Mouse (Mus musculus): ENCODE data around the gene Serinc1.

DNA sequence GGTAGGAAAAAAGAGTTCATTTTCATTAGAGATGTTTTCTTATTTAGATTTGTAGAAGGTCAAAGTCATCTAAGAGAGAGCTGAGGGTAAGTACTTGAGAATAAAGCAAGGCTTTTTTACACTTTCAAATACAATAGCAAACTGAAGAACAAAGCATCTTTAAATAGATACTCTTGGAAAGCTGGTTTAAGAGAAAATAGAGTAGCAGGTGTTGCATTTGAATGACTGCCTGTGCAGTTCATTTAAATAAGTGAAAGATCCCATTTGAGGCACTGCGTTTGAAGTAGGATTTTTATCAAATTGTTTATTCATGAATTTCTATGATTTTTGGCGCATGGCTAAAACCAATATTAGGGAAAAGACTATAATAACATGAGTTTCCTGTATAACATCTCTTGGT, 44.4 kb upstream of the Serinc1 start:
- TF ChIP-seq POLR2A (IDR thresholded peaks at IDR 0.05; ENCODE audit: extremely low read depth, insufficient read depth, low read length) (no peak), CTCF (IDR thresholded peaks at IDR 0.05; ENCODE audit: low read depth, low read length) (no peak)

Data from liver, adult 2 months (tissue).